Mouse (Mus musculus): ENCODE results near the gene Slc43a2. TPM values are rescaled to one million over a fixed set of nuclear protein-coding genes. Genes with fewer than 3 reads are reported as not detected.

Gene Slc43a2
- polyA plus RNA-seq, 1 experiment from 2014 or later: 5.6 TPM

DNA sequence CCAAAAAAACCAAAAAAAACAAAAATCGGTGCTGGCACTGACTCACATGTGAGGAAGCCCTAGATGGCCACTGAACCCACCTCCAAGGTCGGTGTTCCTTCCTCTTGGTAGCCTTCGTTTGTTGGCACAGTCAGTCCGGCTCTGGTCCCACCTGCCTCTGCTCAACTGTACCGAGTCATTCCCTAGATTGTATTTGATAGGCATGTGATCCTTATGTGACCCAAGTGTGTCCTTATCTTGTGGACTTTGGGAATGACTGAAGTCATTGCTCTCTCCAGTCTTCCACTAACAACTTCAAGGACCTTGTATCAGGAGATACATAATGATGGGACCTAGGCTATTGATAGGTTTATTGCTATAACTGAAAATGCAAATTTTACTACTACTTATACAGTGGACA, 73.3 kb downstream of the Slc43a2 start:
- H3K36me3 ChIP-seq: peaks cover 70% of the 10 kb centered on the region
- no peak for ATAC-seq (ENCODE audit: borderline replicate concordance, extremely low read depth, low FRiP score, low TSS enrichment)
- WGBS: 79% methylated on average over 5 of the region's 5 CpGs

GRCm38 (mm10) chr11:75605318-75605717, 73.8 kb downstream of the Slc43a2 start:
- no peaks in the 10 kb centered on the region for H3K27me3 ChIP-seq
- H3K4me1 ChIP-seq: no peaks in the 10 kb centered on the region
- H3K36me3 ChIP-seq: peaks cover 70% of the 10 kb centered on the region
- no peak for ATAC-seq (ENCODE audit: borderline replicate concordance, extremely low read depth, low FRiP score, low TSS enrichment)
- WGBS: 32% methylated on average over 1 of the region's 1 CpGs
- no peaks in the 10 kb centered on the region for H3K9me3 ChIP-seq
- H3K27ac ChIP-seq: no peak overlapping the region
- no peak overlapping the region for H3K9ac ChIP-seq
- H3K4me2 ChIP-seq: no peak overlapping the region
- no peak overlapping the region for H3K4me3 ChIP-seq

More for the DNA sequence above, 73.3 kb downstream of the Slc43a2 start:
- Histone ChIP-seq H3K4me3 (no peak overlapping the region), H3K4me1 (no peaks in the 10 kb centered on the region), H3K9me3 (no peaks in the 10 kb centered on the region), H3K9ac (no peak overlapping the region), H3K4me2 (no peak overlapping the region), H3K27me3 (no peaks in the 10 kb centered on the region), H3K27ac (no peak overlapping the region)

- no peak for ATAC-seq (ENCODE audit: borderline replicate concordance, extremely low read depth, low FRiP score, low TSS enrichment)
- Histone ChIP-seq H3K9me3 (no peaks in the 10 kb centered on the region), H3K9ac (no peak overlapping the region), H3K4me1 (no peaks in the 10 kb centered on the region), H3K36me3 (peaks cover 62% of the 10 kb centered on the region), H3K4me2 (no peak overlapping the region), H3K27me3 (no peaks in the 10 kb centered on the region), H3K27ac (no peak overlapping the region), H3K4me3 (no peak overlapping the region)
- 87% methylated on average over 5 of the region's 5 CpGs for WGBS
Observed at GRCm38 (mm10) chr11:75608776-75609175, 77.3 kb downstream of the Slc43a2 start.

- ATAC-seq (ENCODE audit: borderline replicate concordance, extremely low read depth, low FRiP score, low TSS enrichment): no peak
- Histone ChIP-seq H3K36me3 (peaks cover 61% of the 10 kb centered on the region), H3K9ac (no peak overlapping the region), H3K4me3 (no peak overlapping the region), H3K27ac (no peak overlapping the region), H3K4me1 (no peaks in the 10 kb centered on the region), H3K9me3 (no peaks in the 10 kb centered on the region), H3K27me3 (no peaks in the 10 kb centered on the region), H3K4me2 (no peak overlapping the region)
- 86% methylated on average over 2 of the region's 2 CpGs for WGBS
Observed at GRCm38 (mm10) chr11:75610021-75610420, 78.5 kb downstream of the Slc43a2 start.

GRCm38 (mm10) chr11:75614769-75615168, 83.3 kb downstream of the Slc43a2 start:
- Histone ChIP-seq H3K9me3 (no peaks in the 10 kb centered on the region), H3K27me3 (no peaks in the 10 kb centered on the region), H3K4me1 (no peaks in the 10 kb centered on the region), H3K4me2 (no peak overlapping the region), H3K4me3 (no peak overlapping the region), H3K27ac (no peak overlapping the region), H3K9ac (no peak overlapping the region), H3K36me3 (peaks cover 67% of the 10 kb centered on the region)
- 100% methylated on average over 1 of the region's 1 CpGs for WGBS
- no peak for ATAC-seq (ENCODE audit: borderline replicate concordance, extremely low read depth, low FRiP score, low TSS enrichment)

GRCm38 (mm10) chr11:75615556-75615955, 84.1 kb downstream of the Slc43a2 start:
- Histone ChIP-seq H3K36me3 (peaks cover 67% of the 10 kb centered on the region), H3K4me3 (no peak overlapping the region), H3K27ac (no peak overlapping the region), H3K27me3 (no peaks in the 10 kb centered on the region), H3K9me3 (no peaks in the 10 kb centered on the region), H3K9ac (no peak overlapping the region), H3K4me2 (no peak overlapping the region), H3K4me1 (no peaks in the 10 kb centered on the region)
- 70% methylated on average over 2 of the region's 2 CpGs for WGBS
- ATAC-seq (ENCODE audit: borderline replicate concordance, extremely low read depth, low FRiP score, low TSS enrichment): no peak

GRCm38 (mm10) chr11:75619133-75619532, 87.6 kb downstream of the Slc43a2 start:
- peaks cover 14% of the 10 kb centered on the region; the same call in 1 of the 2 replicates for H3K4me1 ChIP-seq
- H3K9ac ChIP-seq: no peak overlapping the region
- H3K4me2 ChIP-seq: no peak overlapping the region
- H3K27me3 ChIP-seq: no peaks in the 10 kb centered on the region
- ATAC-seq (ENCODE audit: borderline replicate concordance, extremely low read depth, low FRiP score, low TSS enrichment): no peak
- H3K9me3 ChIP-seq: no peaks in the 10 kb centered on the region
- 0 out of 2 replicates have a peak overlapping the region, but pooled peaks have one; percentile 72 for H3K27ac ChIP-seq
- H3K4me3 ChIP-seq: no peak overlapping the region
- H3K36me3 ChIP-seq: peaks cover 67% of the 10 kb centered on the region
- WGBS: 77% methylated on average over 5 of the region's 5 CpGs

- Histone ChIP-seq H3K4me3 (no peak overlapping the region), H3K36me3 (peaks cover 60% of the 10 kb centered on the region), H3K9me3 (no peaks in the 10 kb centered on the region), H3K9ac (no peak overlapping the region), H3K27me3 (no peaks in the 10 kb centered on the region), H3K4me1 (peaks cover 19% of the 10 kb centered on the region; the same call in 1 of the 2 replicates), H3K27ac (peak overlapping the region; percentile 72), H3K4me2 (no peak overlapping the region)
- 55% methylated on average over 12 of the region's 12 CpGs for WGBS
- ATAC-seq (ENCODE audit: borderline replicate concordance, extremely low read depth, low FRiP score, low TSS enrichment): peak; percentile 44; the same call in 1 of the 2 replicates
Observed at GRCm38 (mm10) chr11:75620136-75620780, 88.8 kb downstream of the Slc43a2 start.

DNA sequence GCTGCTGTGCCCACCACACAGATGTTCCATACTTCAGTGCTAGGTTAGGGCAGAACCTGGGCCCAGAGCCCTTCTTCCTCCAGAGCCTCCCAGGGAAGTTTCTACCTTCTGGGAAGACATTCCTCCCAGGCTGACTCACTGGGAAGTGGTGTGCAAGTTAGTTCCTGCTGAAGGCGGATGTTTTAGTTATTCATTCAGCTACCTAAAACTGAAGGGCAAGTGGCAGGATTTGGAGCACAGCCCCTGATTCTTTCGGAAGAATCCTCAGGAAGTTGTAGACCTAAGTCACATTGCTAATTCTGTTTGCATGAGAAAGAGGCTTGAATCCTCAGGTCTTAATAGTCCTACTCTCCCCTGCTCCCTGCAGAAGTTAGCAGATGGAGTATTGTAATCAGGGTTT, 89.9 kb downstream of the Slc43a2 start:
- H3K9me3 ChIP-seq: no peaks in the 10 kb centered on the region
- peaks cover 64% of the 10 kb centered on the region for H3K36me3 ChIP-seq
- H3K9ac ChIP-seq: no peak overlapping the region
- no peak overlapping the region for H3K4me2 ChIP-seq
- H3K27me3 ChIP-seq: no peaks in the 10 kb centered on the region
- no peak for ATAC-seq (ENCODE audit: borderline replicate concordance, extremely low read depth, low FRiP score, low TSS enrichment)
- H3K4me1 ChIP-seq: peaks cover 19% of the 10 kb centered on the region; the same call in 1 of the 2 replicates
- 74% methylated on average over 2 of the region's 2 CpGs for WGBS
- peak overlapping the region; percentile 72 for H3K27ac ChIP-seq
- no peak overlapping the region for H3K4me3 ChIP-seq

- WGBS: 77% methylated on average over 2 of the region's 2 CpGs
- Histone ChIP-seq H3K27me3 (no peaks in the 10 kb centered on the region), H3K4me2 (no peak overlapping the region), H3K9me3 (no peaks in the 10 kb centered on the region), H3K36me3 (peaks cover 67% of the 10 kb centered on the region), H3K9ac (no peak overlapping the region), H3K27ac (peak overlapping the region; percentile 72; the same call in 1 of the 2 replicates), H3K4me3 (no peak overlapping the region), H3K4me1 (peaks cover 19% of the 10 kb centered on the region; the same call in 1 of the 2 replicates)
- ATAC-seq (ENCODE audit: borderline replicate concordance, extremely low read depth, low FRiP score, low TSS enrichment): no peak
Observed at GRCm38 (mm10) chr11:75622588-75623329, 91.3 kb downstream of the Slc43a2 start.

DNA sequence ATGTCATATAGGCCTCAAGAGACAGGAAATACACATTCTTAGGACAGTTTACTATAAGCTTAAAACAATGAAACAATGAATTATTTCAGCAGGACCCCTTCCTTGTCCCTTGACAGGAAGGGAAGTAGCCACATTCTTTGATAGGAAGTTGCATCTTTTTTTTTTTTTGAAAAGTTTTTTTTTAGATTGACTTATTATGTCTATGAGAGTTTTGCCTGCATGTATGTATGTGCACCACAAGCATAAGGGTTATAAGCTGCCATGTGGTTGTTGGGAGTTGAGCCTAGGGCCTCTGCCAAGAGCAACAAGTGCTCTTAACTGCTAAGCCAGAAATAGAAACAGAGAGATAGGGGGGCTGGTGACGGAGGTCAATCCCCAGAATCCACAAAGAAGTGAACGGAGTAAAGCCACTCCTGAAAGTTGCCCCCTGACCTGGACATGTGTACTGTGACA, 92.6 kb downstream of the Slc43a2 start:
- H3K9ac ChIP-seq: no peak overlapping the region
- peaks cover 19% of the 10 kb centered on the region; the same call in 1 of the 2 replicates for H3K4me1 ChIP-seq
- H3K9me3 ChIP-seq: no peaks in the 10 kb centered on the region
- 36% methylated on average over 2 of the region's 2 CpGs for WGBS
- ATAC-seq (ENCODE audit: borderline replicate concordance, extremely low read depth, low FRiP score, low TSS enrichment): no peak
- peak overlapping the region; percentile 72 for H3K27ac ChIP-seq
- peaks cover 65% of the 10 kb centered on the region for H3K36me3 ChIP-seq
- H3K4me2 ChIP-seq: no peak overlapping the region
- H3K4me3 ChIP-seq: no peak overlapping the region
- H3K27me3 ChIP-seq: no peaks in the 10 kb centered on the region

DNA sequence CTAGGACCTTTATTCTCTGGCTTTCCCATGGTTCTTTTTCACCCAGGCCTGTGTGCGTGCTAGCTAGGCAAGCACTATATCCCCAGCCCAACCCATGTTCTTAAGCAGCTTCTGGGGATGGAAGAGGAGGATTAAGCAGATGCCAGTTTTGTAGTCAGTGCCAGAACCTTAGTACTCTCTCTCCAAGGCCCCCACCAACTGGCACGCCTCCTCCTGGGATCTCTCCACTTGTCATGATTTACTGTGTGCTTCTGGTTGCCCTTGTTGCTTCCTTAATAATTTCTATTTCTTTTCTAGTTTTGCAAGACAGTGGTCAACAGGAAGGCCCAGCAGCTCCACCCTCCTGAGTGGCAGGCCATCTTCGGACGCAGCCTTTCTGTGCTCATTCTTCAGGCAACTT, 94.3 kb downstream of the Slc43a2 start:
- H3K27me3 ChIP-seq: no peaks in the 10 kb centered on the region
- H3K9ac ChIP-seq: no peak overlapping the region
- peaks cover 25% of the 10 kb centered on the region; the same call in 1 of the 2 replicates for H3K4me1 ChIP-seq
- WGBS: 82% methylated on average over 4 of the region's 4 CpGs
- H3K27ac ChIP-seq: no peak overlapping the region
- H3K4me2 ChIP-seq: no peak overlapping the region
- ATAC-seq (ENCODE audit: borderline replicate concordance, extremely low read depth, low FRiP score, low TSS enrichment): no peak
- no peak overlapping the region for H3K4me3 ChIP-seq
- no peaks in the 10 kb centered on the region for H3K9me3 ChIP-seq
- peaks cover 48% of the 10 kb centered on the region for H3K36me3 ChIP-seq
